Mouse (Mus musculus) neural tube, embryonic 12.5 days (tissue): ENCODE results near the gene Rab11fip3. TPM values are rescaled to one million over a fixed set of nuclear protein-coding genes. Genes with fewer than 3 reads are reported as not detected.
"Not testable (repeated sequence)": the region's sequence is repeated elsewhere in the genome, so short reads cannot be mapped to it uniquely, and the experiment has no call there.

Experiments
- ATAC-seq: fragments of 200-750 bp; cut with Nextera tagmentation; 2 replicates; pipeline ENCODE4 v1.8.0; 2017; ENCODE audit warnings: low read depth, mild to moderate bottlenecking, moderate TSS enrichment, moderate library complexity; ENCODE audit not compliant: low FRiP score
- H3K27ac ChIP-seq: fragments of 300-500 bp; sonication (generic); 2 replicates; pipeline ENCODE4 v1.5.1; 2016
- H3K27me3 ChIP-seq: fragments of 300-500 bp; sonication (generic); replicated peaks from 2 replicates; pipeline ENCODE4 v1.6.1; 2016; ENCODE audit warnings: mild to moderate bottlenecking
- H3K36me3 ChIP-seq: fragments of 300-500 bp; sonication (generic); 2 replicates; pipeline ENCODE4 v1.6.1; 2016; ENCODE audit warnings: mild to moderate bottlenecking
- H3K4me1 ChIP-seq: fragments of 300-500 bp; sonication (generic); 2 replicates; pipeline ENCODE4 v1.6.1; 2016
- H3K4me2 ChIP-seq: fragments of 300-500 bp; sonication (generic); replicated peaks from 2 replicates; pipeline ENCODE4 v1.6.1; 2016; ENCODE audit warnings: mild to moderate bottlenecking
- H3K4me3 ChIP-seq: fragments of 300-500 bp; sonication (generic); 2 replicates; pipeline ENCODE4 v1.5.1; 2016
- H3K9ac ChIP-seq: fragments of 300-500 bp; sonication (generic); 2 replicates; pipeline ENCODE4 v1.6.1; 2016; ENCODE audit warnings: mild to moderate bottlenecking
- H3K9me3 ChIP-seq: fragments of 300-500 bp; sonication (generic); 2 replicates; pipeline ENCODE4 v1.6.1; 2016; ENCODE audit warnings: mild to moderate bottlenecking
- WGBS: fragments of 180-500 bp; shearing (Covaris S2); methylation state at CpG from one replicate; pipeline ENCODE4 v1.1.7; 2016; 5-methylcytosine and 5-hydroxymethylcytosine counted together
- polyA plus RNA-seq: library from polyadenylated mRNA; unstranded; fragments of >200 nt; fragmentation: Nextera tagmentation; extraction: Ambion mirVana; gene quantifications from 2 replicates; pipeline ENCODE4 v1.2.1, GENCODE M21; 2016

The Rab11fip3 gene
- polyA plus RNA-seq = 33.8 and 36.7 TPM in 2 replicates

GRCm38 (mm10) chr17:26068831-26069739 lies at the start of gene Rab11fip3:
Gene Rab11fip3, minus strand, starts transcription at chr17:26069555.
- peaks cover 44% of the 10 kb centered on the region for H3K4me1 ChIP-seq

GRCm38 (mm10) chr17:26116503-26117258 lies 47.3 kb upstream of the Rab11fip3 start:
- Histone ChIP-seq H3K27ac (no peak overlapping the region), H3K27me3 (peaks cover 62% of the 10 kb centered on the region), H3K9ac (no peak overlapping the region), H3K4me1 (peaks cover 13% of the 10 kb centered on the region), H3K4me3 (no peak overlapping the region), H3K4me2 (no peak overlapping the region), H3K36me3 (no peaks in the 10 kb centered on the region), H3K9me3 (no peaks in the 10 kb centered on the region)
- ATAC-seq = no peak
- WGBS = 86% methylated on average over 17 of the region's 17 CpGs

More at GRCm38 (mm10) chr17:26068831-26069739, at the start of gene Rab11fip3:
- WGBS = under 1% methylated on average over 94 of the region's 94 CpGs
- ATAC-seq = peak; percentile 95
- Histone ChIP-seq H3K4me2 (peak within 1 kb of the TSS; percentile 95), H3K27ac (peak within 1 kb of the TSS; percentile 92), H3K36me3 (peaks cover 12% of the 10 kb centered on the region), H3K9me3 (no peaks in the 10 kb centered on the region), H3K9ac (peak within 1 kb of the TSS; percentile 94), H3K27me3 (peaks cover 7% of the 10 kb centered on the region), H3K4me3 (peak within 1 kb of the TSS; percentile 85)

GRCm38 (mm10) chr17:26115956-26116487 lies 46.7 kb upstream of the Rab11fip3 start:
- Histone ChIP-seq H3K4me3 (no peak overlapping the region), H3K4me2 (no peak overlapping the region), H3K4me1 (peaks cover 13% of the 10 kb centered on the region), H3K9ac (no peak overlapping the region), H3K9me3 (no peaks in the 10 kb centered on the region), H3K27me3 (peaks cover 68% of the 10 kb centered on the region), H3K27ac (no peak overlapping the region), H3K36me3 (no peaks in the 10 kb centered on the region)
- no peak for ATAC-seq
- WGBS = 45% methylated on average over 2 of the region's 3 CpGs

- H3K27ac ChIP-seq = no peak overlapping the region
- 80% methylated on average over 7 of the region's 7 CpGs for WGBS
- no peak overlapping the region for H3K9ac ChIP-seq
- peaks cover 13% of the 10 kb centered on the region for H3K4me1 ChIP-seq
- no peak overlapping the region for H3K4me3 ChIP-seq
- H3K4me2 ChIP-seq = no peak overlapping the region
- peaks cover 75% of the 10 kb centered on the region for H3K27me3 ChIP-seq
- ATAC-seq = no peak
- no peaks in the 10 kb centered on the region for H3K36me3 ChIP-seq
- no peaks in the 10 kb centered on the region for H3K9me3 ChIP-seq
Observed at GRCm38 (mm10) chr17:26115205-26115898, 46.0 kb upstream of the Rab11fip3 start.

- H3K36me3 ChIP-seq, H3K9ac ChIP-seq, H3K9me3 ChIP-seq, H3K4me3 ChIP-seq, H3K4me2 ChIP-seq, ATAC-seq, H3K27ac ChIP-seq: not testable (repeated sequence)
- 69% methylated on average over 7 of the region's 7 CpGs for whole genome bisulfite sequencing
- H3K4me1 ChIP-seq = peaks cover 13% of the 10 kb centered on the region
- peaks cover 71% of the 10 kb centered on the region for H3K27me3 ChIP-seq
Observed at GRCm38 (mm10) chr17:26114461-26114860, 45.1 kb upstream of the Rab11fip3 start.

GRCm38 (mm10) chr17:26114061-26114460 lies 44.7 kb upstream of the Rab11fip3 start:
- Histone ChIP-seq H3K27me3 (peaks cover 69% of the 10 kb centered on the region), H3K4me3 (peak overlapping the region; percentile 70), H3K4me1 (peaks cover 13% of the 10 kb centered on the region), H3K9me3 (no peaks in the 10 kb centered on the region), H3K9ac (no peak overlapping the region), H3K27ac (no peak overlapping the region), H3K36me3 (no peaks in the 10 kb centered on the region), H3K4me2 (peak overlapping the region; percentile 96)
- no peak for ATAC-seq
- WGBS = 10% methylated on average over 8 of the region's 8 CpGs

- 1% methylated on average over 75 of the region's 75 CpGs for WGBS
- Histone ChIP-seq H3K4me3 (peak within 1 kb of the TSS; percentile 70), H3K36me3 (no peaks in the 10 kb centered on the region), H3K27me3 (peaks cover 66% of the 10 kb centered on the region), H3K27ac (no peak within 1 kb of the TSS), H3K4me2 (peak within 1 kb of the TSS; percentile 96), H3K9me3 (no peaks in the 10 kb centered on the region), H3K9ac (peak within 1 kb of the TSS; percentile 76), H3K4me1 (peaks cover 13% of the 10 kb centered on the region)
- ATAC-seq = peak; percentile 51; the same call in 1 of the 2 replicates
Observed at GRCm38 (mm10) chr17:26113181-26113948, 44.0 kb upstream of the Rab11fip3 start, which contains the start of gene Tmem8. Gene Tmem8, plus strand, starts transcription at chr17:26113299.

- Histone ChIP-seq H3K9me3 (no peaks in the 10 kb centered on the region), H3K27ac (no peak overlapping the region), H3K36me3 (no peaks in the 10 kb centered on the region), H3K4me2 (peak overlapping the region; percentile 96), H3K4me3 (peak overlapping the region; percentile 70), H3K9ac (peak overlapping the region; percentile 76), H3K4me1 (peaks cover 13% of the 10 kb centered on the region), H3K27me3 (peaks cover 66% of the 10 kb centered on the region)
- WGBS = 19% methylated on average over 14 of the region's 14 CpGs
- ATAC-seq = no peak
Observed at GRCm38 (mm10) chr17:26112751-26113150, 43.4 kb upstream of the Rab11fip3 start.

- no peak overlapping the region for H3K27ac ChIP-seq
- no peak overlapping the region for H3K4me3 ChIP-seq
- no peaks in the 10 kb centered on the region for H3K9me3 ChIP-seq
- H3K4me2 ChIP-seq = no peak overlapping the region
- H3K4me1 ChIP-seq = peaks cover 13% of the 10 kb centered on the region
- H3K9ac ChIP-seq = no peak overlapping the region
- no peaks in the 10 kb centered on the region for H3K36me3 ChIP-seq
- WGBS = 29% methylated on average over 4 of the region's 4 CpGs
- H3K27me3 ChIP-seq = peaks cover 61% of the 10 kb centered on the region
- ATAC-seq = no peak
Observed at GRCm38 (mm10) chr17:26111722-26112121, 42.4 kb upstream of the Rab11fip3 start.

- ATAC-seq = no peak
- WGBS = 2% methylated on average over 4 of the region's 4 CpGs
- Histone ChIP-seq H3K27ac (no peak overlapping the region), H3K4me2 (no peak overlapping the region), H3K4me1 (peaks cover 13% of the 10 kb centered on the region), H3K9me3 (no peaks in the 10 kb centered on the region), H3K36me3 (no peaks in the 10 kb centered on the region), H3K9ac (no peak overlapping the region), H3K27me3 (peaks cover 54% of the 10 kb centered on the region), H3K4me3 (no peak overlapping the region)
Observed at GRCm38 (mm10) chr17:26111024-26111423, 41.7 kb upstream of the Rab11fip3 start.

- ATAC-seq = no peak
- H3K9me3 ChIP-seq = no peaks in the 10 kb centered on the region
- peaks cover 46% of the 10 kb centered on the region for H3K27me3 ChIP-seq
- H3K4me3 ChIP-seq = no peak overlapping the region
- no peak overlapping the region for H3K9ac ChIP-seq
- H3K27ac ChIP-seq = no peak overlapping the region
- H3K4me2 ChIP-seq = no peak overlapping the region
- peaks cover 13% of the 10 kb centered on the region for H3K4me1 ChIP-seq
- 28% methylated on average over 4 of the region's 4 CpGs for WGBS
- no peaks in the 10 kb centered on the region for H3K36me3 ChIP-seq
Observed at GRCm38 (mm10) chr17:26110156-26110555, 40.8 kb upstream of the Rab11fip3 start.
